Mouse (Mus musculus): Measurements from ENCODE around the gene Ccnl1.

DNA sequence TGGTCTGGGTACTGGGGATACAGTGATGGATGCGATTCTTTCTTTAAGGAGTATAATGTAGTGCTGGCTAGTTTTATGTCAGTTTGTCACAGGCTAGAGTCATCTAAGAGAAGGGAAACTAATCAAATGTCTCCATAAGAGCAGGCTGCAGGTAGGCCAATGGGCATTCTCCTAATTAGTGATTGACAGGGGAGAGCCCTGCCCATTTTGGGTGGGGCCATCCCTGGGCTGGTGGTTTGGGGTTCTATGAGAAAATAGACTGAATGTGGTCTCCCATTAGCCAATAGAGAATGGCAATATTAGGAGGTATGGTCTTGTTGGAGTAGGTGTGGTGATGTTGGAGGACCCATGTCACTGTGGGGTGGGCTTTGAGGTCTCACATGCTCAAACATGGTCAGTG lies 8.3 kb upstream of the Ccnl1 start:
- no peak for TF ChIP-seq POLR2A (IDR thresholded peaks at IDR 0.05; ENCODE audit: insufficient read length, low read depth)
- no peak for TF ChIP-seq MYOD1 (IDR thresholded peaks at IDR 0.05; ENCODE audit: control insufficient read depth in 1 of 3, insufficient read length in 2 of 3, low read depth in 2 of 3)
- TF ChIP-seq MAX (IDR thresholded peaks at IDR 0.05; ENCODE audit: low read depth): no peak
- no peak for TF ChIP-seq USF1 (IDR thresholded peaks at IDR 0.05; ENCODE audit: low read depth)
- no peak for TF ChIP-seq TCF3 (IDR thresholded peaks at IDR 0.05; ENCODE audit: insufficient read length, low read depth)
